Mouse (Mus musculus) neutrophil, adult 5-6 weeks (primary cell): Measurements from ENCODE around the gene Cd5. TPM values are rescaled to one million over a fixed set of nuclear protein-coding genes. Genes with fewer than 3 reads are reported as not detected.

Experiments used
- ATAC-seq: fragments of 151-379, 151-347 bp; 2 replicates; pipeline ENCODE4 v1.8.0; 2017; ENCODE audit warnings: mild to moderate bottlenecking, moderate TSS enrichment; ENCODE audit not compliant: insufficient number of reproducible peaks, poor library complexity, low FRiP score, severe bottlenecking; ENCODE audit errors: extremely low read depth
- total RNA-seq: library from RNA; stranded (forward); fragments of 200-1000 nt; gene quantifications from 2 replicates; pipeline ENCODE4 v1.2.3, GENCODE M21; 2017

The Cd5 gene
- 16.7 and 18.7 TPM in 2 replicates for total RNA-seq

- peak; percentile 68 for ATAC-seq
Measured at GRCm38 (mm10) chr19:10738811-10739210, at the start of gene Cd5. Gene Cd5, minus strand, starts transcription at chr19:10739002.

DNA sequence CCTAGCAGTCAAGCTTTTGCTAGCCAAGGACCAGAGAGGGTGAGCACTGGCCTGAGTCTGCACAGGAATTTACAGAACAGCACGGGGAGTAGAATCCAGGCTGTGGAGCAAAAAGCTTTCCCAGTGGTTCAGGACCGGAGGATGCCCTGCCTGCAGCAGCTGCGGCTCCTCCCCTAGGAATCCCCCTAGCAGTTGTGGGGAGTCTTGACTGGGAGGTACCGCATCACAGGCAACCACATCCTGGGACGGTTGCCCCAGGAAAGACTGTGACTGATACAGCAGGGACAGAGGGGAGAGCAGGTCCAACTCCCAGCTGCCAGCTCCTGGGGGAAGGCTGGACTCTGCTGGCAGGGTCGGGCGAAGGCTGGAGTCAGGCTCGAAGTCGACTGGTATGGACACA, 49.4 kb upstream of the Cd5 start:
- ATAC-seq, result no peak

- no peak for ATAC-seq
Measured at GRCm38 (mm10) chr19:10787406-10787805, 48.6 kb upstream of the Cd5 start.

- ATAC-seq, result no peak
Measured at GRCm38 (mm10) chr19:10786753-10787152, 48.0 kb upstream of the Cd5 start.

DNA sequence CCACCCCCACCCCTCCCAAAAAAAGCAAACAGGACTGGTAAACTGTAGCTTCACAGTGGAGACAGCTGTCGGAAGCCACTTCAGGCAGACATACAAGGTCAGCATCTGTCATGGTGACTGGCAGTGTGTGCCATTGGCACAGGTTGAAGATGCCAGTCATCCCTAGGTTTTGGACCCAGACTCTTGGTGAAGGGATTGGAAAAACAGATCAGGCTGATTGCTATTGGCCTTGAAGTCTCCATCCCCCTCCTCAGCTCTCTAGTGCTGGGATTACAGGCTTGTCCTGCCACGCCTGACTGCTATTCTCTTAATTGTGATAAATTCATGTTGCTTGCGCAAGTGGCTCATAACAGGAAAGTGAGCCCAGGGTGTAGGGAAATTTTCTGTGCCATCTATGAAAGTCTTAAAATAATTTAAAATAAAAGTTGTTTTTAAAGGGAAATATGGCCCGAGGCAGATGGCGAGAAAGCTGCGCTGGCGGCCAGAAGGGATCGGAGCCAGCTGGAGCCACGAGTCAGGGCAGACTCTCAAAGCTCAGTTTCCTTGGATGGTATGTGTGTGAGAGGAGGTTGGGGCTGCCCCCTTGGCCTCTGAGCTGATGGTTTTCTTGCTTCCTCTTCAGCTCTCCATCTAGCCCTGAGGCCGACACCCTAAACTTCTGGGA, 46.1 kb upstream of the Cd5 start:
- no peak for ATAC-seq

DNA sequence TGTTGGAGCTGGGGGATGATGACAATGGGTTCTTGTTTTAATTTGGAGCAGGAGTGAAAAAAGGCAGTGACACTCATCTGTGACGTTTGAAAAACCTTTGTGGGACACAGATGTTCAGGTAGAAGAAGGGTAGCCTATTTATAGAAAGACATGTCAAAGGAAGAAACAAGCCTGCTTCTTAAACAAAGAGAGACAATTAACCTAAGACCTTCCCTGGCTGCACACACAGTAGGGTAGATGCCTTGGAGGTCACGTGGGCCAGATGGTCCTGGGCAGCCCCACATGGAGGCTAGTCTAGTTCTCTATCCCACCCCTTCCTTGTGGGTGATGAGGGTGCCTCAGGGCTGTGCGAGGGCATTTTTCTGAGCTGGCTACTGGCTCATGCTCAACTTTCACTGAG, 45.3 kb upstream of the Cd5 start:
- no peak for ATAC-seq

GRCm38 (mm10) chr19:10783168-10783567, 44.4 kb upstream of the Cd5 start:
- ATAC-seq, result no peak

DNA sequence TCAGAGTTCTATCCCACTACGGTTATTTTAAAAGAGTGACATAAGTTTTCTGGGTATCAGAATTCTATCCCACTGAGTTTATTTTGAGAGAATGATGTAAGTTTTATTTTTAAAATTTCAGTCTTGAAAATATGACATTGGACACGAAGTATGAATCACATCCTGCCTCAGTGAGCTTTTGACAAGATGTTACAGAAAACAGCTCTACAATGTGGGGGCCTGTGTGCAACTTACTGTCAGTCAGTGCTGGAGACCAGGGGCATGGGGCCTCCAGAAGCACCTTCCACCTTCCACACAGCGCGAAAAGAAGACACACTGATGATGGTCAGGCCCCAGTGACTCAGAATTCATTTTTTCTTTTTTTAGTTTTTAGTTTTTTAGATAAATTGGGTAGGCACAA, 42.8 kb upstream of the Cd5 start:
- ATAC-seq, result no peak

DNA sequence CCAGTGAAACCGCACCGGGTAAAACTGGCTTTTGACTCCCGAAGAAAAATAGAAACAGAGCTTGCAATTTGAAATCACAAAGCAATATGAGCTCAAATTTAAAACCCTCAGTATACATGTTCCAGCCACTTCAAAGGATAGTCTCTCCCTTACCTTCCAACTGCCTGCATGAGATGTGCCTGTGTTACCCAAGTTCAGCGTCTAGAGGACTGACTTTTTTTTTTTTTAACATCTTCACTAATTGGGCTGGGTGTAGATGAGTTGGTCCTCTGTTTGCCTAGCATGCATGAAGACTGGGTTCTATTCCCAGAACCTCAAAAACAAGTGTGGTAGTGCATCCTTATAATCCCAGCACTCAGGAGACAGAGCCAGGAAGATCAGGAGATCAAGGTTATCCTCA, 38.1 kb upstream of the Cd5 start:
- ATAC-seq, result no peak

GRCm38 (mm10) chr19:10774141-10774540, 35.3 kb upstream of the Cd5 start:
- no peak for ATAC-seq

DNA sequence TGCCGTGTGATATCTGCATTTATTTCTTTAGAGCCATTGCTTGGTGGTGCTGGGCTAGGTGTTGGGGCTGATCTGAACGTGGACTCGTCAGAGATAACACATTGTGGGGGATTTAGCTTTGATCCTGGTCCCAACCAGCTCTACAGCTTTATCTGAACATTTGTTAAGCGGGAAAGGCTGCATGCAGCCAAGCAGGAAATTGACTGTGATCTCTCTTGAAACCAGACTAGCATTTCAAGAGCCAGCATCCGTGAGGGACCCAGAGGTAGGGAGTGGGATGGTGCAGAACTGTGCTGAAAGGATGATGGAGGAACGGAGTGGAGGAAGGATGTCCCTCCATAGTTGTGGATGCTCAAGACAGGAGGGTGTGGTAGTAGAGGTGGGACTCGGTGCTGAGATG, 34.6 kb upstream of the Cd5 start:
- ATAC-seq, result no peak

- no peak for ATAC-seq
Measured at GRCm38 (mm10) chr19:10772866-10773265, 34.1 kb upstream of the Cd5 start.

DNA sequence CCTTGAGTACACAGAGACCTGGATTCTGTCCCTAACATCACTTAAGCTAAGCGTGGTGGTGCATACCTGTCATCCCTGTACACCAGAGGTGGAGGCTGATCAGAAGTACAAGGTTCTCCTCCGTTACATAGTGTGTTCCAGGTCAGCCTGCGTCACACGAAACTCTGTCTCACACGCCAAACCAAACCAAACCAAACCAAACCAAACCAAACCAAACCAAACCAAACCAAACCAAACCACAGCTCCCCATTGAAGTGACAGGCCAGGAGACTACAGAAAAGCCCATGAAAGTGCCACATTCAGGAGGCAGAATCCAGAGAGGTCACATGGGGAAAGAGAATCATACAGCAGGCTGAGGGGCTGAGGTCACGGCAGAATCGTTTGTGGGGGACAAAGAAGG, 33.2 kb upstream of the Cd5 start:
- ATAC-seq, result no peak

- no peak for ATAC-seq
Measured at GRCm38 (mm10) chr19:10769429-10770195, 30.8 kb upstream of the Cd5 start.

GRCm38 (mm10) chr19:10768694-10769428, 30.1 kb upstream of the Cd5 start:
- ATAC-seq, result no peak

GRCm38 (mm10) chr19:10767631-10768030, 28.8 kb upstream of the Cd5 start:
- ATAC-seq, result no peak

- ATAC-seq, result no peak
Measured at GRCm38 (mm10) chr19:10763381-10764031, 24.7 kb upstream of the Cd5 start.

- ATAC-seq, result no peak
Measured at GRCm38 (mm10) chr19:10762468-10762867, 23.7 kb upstream of the Cd5 start.

GRCm38 (mm10) chr19:10761794-10762415, 23.1 kb upstream of the Cd5 start:
- ATAC-seq, result no peak
